Mouse (Mus musculus) T-helper 2 cell (primary cell): ENCODE measurements around the gene Gm20431.
"Not testable (repeated sequence)": the region's sequence is repeated elsewhere in the genome, so short reads cannot be mapped to it uniquely, and the experiment has no call there.

Source experiments
- in situ Hi-C: fragments of 300-600 bp; cut with MboI, MseI; formaldehyde crosslinking; loops from one replicate; pipeline ENCODE4 v1.15.1; 2025; ENCODE audit warnings: high pct_unique_total_duplicates

Gene Gm20431

DNA sequence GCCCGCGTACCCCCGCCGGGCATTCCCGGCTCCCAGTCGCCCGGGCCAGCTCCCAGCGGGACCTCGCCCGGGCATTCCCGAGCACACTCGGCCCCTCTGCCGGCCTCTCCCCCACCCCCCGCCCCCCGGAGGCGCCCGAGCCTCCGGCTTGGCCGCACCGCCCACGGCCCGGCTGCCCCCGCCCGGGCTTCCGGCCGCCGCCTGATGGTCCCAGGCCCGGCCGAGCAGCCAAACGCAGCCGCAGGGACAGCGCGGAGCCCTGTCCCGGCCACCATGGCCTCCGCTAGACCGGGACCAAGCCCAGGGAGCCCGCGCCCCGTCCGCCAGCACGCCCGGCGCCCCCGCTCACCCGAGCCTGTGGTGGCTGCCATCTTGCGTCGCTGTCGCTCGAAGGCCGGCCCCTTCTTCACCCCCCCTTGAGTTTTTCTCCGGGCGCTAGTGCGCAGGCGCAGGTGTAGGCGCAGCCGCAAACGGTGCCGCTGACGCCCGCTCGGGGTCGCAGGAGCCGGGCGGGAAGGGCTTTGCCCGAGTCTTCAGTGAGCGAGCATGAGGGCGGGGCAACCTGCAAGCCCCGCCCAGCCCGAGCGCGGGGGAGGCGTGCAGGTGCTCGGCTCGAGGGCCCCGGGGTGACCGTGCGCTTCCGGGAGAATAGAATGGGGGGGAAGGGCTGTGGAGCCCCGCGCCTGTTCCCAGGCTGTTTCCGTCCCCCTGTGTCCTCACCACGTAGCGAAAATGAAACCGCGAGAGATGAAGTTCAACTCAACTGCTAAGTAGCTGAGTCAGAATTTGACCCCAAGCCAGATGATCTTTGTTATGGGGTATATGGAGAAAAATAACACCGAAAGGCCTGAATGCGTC is 29.5 kb downstream of the Gm20431 start, which contains the start of gene Ube2v1:
Gene Ube2v1 (minus strand): TSS at position 505 of the 858 bp plus-strand sequence.
- in situ Hi-C loops, result no loop called here

DNA sequence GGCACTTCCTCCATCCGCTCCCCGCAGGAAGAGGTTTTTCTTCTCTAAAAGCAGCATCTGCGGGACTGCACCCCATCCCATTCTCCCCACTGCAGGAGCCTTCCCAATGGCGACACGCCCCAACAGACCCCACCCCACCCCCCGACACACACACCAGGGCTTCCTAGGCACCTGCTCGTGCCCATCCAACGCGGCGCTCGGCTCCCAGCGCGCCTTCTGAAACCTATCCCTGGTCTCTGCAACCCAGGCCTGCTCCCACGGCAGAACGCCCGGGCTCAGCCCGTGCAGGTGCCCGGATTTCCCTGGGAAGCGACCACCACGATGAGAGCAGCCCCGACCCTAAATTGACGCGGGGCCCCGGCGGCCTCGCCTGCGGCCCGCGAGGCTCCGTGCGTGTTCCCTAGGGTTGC is 30.1 kb downstream of the Gm20431 start:
- in situ Hi-C loops, result no loop called here

DNA sequence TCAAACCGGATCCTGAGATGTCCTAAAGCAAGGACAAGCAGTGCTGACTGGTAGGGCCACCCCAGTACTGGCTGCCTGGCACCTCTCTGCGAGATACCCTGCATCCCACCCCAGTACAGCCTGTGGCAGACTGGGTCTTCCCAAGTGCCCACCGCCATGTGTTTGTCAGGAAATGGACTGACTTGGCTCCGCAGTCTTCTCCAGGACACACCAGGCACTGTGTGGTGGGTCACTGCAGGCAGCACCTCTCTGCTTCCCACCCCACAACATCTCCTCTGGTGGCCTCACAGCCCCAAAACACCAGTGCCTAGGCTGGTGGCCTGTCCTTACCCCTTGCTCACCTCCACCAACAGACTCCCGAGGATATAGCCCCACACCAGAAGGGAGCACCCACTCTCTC is 30.9 kb downstream of the Gm20431 start:
- in situ Hi-C loops, result no loop called here

DNA sequence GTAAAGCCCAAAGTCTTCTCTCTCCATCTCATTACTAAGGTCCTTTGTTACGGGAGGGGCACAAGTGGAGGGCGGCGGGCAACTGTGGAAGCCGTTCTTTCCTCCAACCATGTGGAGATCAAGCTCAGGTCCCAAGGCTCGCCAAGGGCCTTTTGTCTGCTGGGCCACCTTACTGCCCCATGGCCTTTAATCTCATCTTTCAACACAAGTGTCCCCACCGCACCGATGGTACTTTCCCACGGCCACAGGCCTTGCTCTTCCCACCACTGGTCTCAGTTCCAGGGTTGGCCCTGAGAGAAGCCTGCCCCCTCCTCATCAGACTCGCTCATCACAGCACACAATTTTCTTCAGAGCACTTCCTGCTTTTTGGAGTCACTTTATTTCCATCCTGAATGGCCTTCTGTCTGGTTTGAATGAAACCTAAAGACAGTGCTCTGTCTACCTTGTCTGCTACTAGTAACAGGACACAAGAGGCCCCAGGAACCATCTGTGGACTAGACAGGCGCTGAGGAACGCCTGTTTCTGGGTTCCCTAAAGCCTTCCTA is 31.6 kb downstream of the Gm20431 start:
- in situ Hi-C loops, result no loop called here

DNA sequence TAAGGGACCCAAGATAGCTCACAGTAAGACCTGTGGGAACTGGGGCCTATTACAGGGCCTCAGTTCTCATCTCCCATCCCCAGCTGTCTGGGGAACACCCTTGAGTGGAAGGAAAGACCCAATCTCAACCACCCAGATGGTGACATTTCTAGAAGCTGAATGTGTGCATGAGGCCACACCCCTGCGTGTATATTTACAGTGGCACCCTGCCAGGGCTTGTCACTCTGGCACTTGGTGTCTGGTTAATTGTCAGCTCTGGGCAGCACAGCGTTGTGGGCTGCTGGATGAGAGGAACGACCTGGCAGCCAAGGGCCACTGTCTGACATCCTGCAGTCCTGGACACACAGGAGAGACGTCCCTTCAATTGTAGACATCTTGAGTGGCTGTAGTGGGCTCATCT is 32.4 kb downstream of the Gm20431 start:
- in situ Hi-C loops, result no loop called here

DNA sequence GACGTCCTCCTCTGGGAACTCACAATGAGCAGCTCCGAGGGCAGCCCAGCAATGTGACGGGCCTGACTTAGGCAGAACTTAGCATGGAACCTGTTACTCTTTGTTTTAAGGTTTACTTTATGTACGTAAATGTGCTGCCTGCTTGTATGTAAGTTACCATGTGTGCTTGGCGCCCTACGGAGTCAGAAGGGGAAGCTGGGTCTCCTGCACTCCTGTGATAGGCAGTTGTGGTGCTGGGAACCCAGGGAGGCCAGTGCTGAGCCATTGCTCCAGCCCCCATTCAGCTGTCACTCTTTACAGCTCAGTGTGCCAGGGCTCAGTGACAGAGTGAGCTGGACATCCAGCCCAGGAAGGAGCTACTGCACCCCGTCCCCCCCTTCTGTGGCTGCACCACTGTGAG is 34.3 kb downstream of the Gm20431 start:
- in situ Hi-C loops, result no loop called here

DNA sequence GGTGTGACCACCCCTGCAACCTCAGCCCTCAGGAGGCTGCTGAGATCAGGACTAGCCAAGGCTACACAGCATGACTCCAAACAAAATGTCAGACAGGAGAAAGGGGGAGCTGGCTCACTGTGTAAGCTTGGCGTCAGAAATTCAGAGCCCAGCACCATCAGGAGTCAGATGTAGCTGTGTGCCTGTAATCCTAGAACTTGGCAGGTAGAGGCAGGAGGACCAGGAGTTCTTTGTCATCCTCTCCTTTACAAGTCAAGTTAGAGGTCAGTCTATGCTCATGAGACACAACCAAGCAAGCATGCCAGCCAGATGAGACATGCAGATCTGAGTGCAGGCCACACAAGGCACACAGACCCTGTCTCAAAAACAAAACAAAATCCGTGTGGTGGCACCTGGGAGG is 35.6 kb downstream of the Gm20431 start:
- in situ Hi-C loops, result no loop called here

DNA sequence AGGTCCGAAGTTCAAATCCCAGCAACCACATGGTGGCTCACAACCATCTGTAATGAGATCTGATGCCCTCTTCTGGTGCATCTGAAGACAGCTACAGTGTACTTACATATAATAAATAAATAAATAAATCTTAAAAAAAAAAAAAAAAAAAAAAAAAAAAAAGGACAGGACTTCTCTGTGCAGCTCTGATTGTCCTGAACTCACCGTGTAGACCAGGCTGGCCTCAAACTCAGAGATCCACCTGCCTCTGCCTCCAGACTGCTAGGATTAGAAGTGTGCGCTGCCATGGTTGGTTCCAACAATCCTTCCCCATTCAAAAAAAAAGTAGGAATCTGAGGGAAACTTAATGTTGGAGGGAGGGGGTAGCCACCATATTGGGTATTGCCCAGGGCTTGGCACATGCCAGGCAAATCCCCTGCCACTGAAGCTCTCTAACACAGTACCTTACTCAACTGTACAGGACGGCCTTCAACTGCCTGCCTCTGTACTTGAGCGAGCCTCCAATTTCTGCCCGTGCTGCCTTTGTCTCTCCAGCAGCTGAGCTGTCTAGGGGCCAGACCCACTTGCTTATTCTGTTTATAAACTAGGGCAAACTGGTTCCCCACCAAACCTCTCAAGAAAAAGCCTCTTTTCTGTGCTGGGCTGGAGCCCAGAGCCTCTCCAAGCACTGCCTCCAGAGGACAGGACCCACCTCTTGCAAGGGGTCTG is 36.8 kb downstream of the Gm20431 start:
- in situ Hi-C loops, result no loop called here

DNA sequence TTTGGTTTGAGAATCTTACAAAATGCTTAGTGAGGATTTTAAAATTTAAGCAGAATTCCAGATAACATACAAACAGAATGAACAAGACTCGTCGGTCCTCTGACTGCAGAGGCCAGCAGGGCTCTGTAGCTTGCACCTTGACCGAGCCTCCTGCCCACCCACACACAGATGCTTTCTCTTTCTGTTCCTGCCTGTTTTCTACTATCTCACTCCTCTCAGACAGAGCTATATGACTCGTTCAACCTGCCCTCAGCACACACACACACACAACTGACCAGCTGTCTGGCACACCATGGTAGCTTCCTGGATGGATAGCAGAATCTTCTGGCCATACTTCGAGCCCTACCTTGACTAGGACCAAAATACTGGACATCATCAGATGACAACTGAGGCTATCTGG is 38.3 kb downstream of the Gm20431 start:
- in situ Hi-C loops, result no loop called here

DNA sequence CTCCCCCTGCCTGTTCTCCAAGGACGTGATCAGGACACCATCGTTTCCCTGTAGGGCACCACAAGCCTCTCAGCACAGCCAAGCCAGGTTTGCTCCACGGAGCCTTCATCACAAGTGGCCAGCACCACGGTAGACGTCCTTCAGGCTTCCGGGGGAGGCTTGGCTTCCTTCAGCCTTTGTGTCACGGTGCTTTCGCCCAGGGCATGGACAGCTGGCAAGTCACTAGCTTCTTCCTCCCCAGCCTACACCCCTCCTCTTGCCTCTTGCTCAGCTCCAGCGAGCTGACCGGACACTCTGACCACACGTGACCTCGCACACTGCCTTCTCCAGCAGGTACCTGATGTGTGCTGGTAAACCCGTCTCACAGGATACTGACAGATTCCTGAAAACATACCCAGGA is 38.9 kb downstream of the Gm20431 start:
- in situ Hi-C loops, result no loop called here

DNA sequence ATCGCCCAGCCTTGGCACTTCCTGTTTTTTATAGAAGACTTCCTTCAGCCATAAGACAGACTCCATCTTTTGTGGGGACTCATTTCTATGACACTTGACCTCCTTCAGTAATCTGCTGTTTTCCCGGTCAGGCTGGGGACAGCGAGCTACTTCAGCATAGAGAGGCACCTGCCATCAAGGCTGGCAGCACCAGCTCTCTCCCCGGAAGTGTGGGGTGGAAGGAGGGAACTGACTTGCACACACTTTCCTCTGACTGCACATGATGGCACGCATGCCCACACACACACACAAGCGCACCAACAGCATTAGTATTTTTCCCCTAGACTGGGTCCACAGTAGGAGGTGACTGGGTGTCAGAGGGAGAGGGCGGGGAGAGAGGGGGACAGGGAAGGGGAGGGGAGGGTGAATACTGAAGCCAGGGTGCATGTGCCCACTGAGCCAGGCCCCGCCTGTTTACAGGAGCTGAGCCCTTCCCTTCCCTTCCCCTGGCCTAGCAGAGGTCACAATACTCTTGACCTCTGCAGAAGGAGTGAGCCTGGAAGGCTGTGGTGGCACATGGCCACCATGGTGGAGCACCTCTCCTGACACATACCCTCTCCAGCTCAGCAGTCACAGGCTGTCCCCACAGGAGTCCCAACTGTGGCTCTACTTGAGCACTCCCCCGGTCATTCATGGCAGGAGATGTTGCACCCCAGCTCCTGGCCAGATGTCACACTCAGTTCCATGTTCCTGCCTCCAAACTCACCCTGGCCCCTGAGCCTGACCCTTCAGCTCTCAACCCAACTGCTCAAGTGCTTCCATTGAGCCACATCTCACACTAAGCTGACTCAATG is 39.8 kb downstream of the Gm20431 start:
- in situ Hi-C loops, result no loop called here

DNA sequence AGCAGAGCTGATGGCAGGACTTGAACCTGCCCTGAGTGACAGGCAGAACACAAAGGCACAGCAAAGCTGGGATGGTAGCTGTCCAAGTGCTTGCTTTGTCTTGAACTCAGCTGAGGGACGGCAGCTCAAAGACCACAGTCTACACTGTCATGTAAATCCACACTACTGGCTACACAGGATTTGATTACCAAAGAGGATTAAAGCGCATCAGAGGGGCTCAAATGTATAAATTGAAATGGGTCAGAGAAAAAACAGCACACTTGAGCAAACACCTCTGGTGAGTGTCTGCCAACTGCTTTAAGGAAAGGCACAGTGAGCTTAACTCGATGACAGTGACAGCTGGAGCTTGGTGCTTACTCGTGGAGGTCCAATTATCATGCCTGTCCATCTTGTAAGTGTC is 43.8 kb downstream of the Gm20431 start:
- in situ Hi-C loops, result no loop called here

DNA sequence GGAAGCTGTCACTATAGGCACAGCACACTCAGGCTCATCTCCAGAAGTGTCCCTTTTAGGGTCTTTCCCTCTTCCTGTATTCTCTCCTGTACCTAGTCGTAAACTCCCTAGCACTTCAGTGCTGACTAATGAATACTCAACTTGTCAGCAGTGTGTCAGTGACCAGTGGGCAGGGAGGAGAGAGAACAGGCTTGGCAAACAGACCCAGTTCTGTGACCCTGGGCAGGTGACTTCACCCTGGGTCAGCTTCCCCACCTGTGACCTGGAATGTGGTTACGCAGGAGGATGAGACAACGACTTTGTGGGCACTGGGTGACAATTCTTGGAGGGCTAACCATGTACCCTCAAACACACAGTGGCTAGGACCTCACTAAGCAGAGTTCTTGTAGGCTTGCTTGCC is 44.3 kb downstream of the Gm20431 start:
- in situ Hi-C loops, result no loop called here

DNA sequence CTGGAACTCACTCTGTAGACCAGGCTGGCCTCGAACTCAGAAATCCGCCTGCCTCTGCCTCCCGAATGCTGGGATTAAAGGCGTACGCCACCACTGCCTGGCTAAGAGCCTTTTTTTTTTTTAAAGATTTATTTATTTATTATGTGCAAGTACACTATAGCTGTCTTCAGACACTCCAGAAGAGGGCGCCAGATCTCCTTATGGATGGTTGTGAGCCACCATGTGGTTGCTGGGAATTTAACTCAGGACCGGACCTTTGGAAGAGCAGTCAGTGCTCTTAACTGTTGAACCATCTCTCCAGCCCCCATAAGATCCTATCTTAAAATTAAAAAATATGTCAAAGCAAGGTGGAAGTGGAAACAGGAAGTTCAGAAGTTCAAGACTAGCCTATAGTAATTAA is 48.0 kb downstream of the Gm20431 start:
- in situ Hi-C loops, result not testable (repeated sequence)

DNA sequence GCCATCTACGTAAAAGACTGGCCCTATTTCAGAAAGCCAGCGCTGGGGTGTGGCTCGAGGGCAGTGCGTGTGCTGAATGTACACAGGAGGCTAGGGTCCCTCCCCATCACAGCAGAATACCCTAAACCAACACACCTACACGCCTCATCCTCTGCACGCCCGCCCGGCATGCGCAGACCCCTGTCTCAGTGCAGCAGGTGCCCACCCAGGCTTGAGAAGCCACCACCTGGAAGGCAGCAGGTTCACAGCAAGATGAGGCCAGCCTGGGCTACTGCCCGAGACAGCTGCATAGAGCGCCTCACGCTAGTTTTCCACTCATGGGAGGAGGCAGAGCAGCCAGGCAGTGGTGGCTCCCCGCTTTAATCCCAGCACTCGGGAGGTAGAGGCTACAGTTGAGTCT is 49.2 kb downstream of the Gm20431 start:
- in situ Hi-C loops, result no loop called here

DNA sequence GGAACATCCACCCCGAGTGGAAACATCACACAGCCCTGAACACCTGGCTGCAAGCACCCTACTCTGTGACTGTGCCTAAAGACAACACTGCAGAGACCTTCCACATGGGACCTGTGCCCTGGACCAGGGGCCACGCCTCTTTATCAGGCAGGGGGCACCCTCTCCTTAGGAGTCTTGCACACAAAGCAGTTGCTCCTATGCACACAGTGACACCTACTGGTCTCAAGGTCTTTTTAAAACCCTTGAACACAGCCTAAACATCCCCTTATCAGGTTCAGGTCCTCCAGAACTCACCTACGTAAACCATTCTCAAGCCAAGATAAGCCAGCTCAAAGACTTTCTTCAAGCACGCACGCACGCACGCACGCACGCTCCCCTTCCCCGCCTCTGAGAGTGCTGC is 50.0 kb downstream of the Gm20431 start:
- in situ Hi-C loops, result no loop called here

DNA sequence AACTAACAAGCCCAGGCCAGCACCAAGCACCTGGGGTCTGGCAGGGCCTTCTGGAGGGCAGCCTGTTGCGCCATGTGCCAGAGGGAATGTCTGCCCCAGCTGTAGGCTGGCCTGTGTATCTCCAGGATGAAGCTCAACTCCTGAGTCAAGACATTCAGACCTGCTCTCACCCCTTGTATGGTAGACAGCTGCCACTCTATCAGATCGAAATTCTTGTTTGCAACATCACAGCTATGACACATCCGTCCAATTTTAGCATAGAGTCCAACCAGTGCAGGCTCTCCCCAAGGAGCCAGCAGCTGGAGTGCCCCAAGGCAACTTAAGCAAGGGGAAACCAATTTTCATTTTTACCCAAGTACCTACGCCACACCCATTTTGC is 54.6 kb downstream of the Gm20431 start:
- in situ Hi-C loops, result no loop called here

DNA sequence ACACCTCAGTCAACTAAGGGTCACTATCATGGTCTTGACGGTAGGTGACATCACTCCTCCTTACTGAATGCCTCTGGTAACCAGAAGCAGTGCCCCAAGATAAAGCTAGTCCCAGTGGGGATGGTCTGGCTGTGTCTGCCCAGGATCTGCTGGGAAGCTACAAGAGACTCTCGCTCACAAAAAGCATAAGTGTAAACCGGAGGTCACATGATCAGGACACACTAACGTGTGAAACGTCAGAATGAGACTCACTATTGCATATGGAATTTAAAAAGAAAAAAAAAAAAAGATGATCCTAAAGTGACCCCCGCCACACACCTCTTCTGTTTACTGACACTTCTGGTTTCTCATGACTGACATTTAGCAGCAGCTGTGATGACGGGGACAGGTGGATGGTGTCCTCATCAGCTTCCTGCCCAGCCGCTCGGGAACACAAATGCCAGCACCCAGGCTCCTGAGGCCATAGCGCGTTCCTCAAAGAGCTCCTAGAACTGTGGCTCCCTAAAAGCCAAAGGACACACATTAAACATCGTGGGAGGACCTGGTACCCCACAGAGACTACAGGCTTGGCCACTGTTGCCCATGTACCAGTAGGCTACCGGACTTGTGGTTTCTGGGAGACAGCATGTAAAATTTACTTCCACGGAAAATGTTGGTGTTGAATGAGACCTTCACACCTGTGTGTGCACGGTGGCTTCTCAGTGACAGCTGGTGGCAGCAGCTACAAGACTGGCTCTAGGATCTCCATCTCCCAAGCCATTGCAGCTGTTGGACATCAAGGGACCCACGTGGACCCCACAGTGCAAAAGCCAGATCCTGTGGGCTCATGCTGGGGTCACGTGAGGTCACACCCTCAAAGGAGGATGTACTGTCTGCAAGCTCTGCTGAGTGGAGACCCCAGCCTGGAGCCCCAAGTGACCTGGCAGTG is 55.2 kb downstream of the Gm20431 start:
- in situ Hi-C loops, result no loop called here

DNA sequence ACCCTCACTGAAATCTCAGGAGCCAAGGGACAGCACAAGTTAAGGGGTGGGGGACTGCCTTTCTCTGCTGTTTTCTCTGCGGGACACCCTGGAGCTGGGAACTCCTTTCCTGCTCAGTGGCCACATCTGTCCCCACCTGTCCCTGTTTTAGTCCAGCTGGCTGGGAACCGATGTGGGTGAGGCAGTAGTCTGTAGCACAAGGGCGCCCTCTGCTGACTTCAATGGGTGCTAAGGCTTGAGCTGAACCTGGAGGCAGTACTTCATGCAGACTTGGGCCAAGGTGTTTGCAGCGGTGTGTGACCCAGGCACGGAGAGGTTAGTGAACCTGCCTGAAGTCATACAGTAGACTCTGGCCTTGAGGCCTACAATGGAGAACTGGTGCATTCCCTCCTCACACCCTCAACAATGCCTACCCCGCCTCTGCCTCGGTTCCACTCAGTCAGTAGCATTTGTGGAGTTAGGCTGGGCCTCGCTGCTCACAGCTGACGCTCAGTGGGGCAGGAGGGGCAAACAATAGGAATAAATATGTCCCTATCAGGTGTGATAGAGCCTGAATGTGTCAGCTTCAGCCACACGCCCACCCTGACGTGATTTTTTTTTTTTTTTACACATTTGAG is 56.0 kb downstream of the Gm20431 start:
- in situ Hi-C loops, result no loop called here

DNA sequence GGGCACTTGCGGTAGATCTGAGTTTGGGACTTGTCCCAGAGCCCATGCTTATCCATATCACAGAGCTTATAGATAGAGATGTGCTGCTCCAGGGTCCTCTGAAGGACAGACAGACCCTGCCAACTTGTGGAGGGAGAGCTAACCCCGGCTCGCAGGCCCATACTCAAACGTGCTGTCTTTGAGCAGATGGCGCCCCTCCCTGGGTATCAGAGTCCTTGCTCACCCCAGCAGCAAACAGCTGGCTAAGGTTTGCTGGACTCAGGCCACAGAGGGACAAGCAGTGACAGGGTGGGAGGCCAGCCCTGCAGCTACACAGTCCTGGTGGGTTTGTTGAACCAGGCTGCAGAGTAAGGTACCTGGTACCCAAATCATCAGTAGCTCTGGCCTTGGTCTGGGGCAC is 58.3 kb downstream of the Gm20431 start:
- in situ Hi-C loops, result loop anchor here (5.0 kb wide), 1 partner anchor 71 kb away; no protein-coding TSS in a partner anchor
